Mouse (Mus musculus) embryonic facial prominence, embryonic 15.5 days (tissue): ENCODE measurements around the gene 4933430I17Rik. TPM values are rescaled to one million over a fixed set of nuclear protein-coding genes. Genes with fewer than 3 reads are reported as not detected.
"Not testable (repeated sequence)": the region's sequence is repeated elsewhere in the genome, so short reads cannot be mapped to it uniquely, and the experiment has no call there.

Experiments used
- ATAC-seq: fragments of 200-750 bp; cut with Nextera tagmentation; 2 replicates; pipeline ENCODE4 v1.8.0; 2017; ENCODE audit warnings: low read depth, moderate TSS enrichment; ENCODE audit not compliant: insufficient number of reproducible peaks, low FRiP score, low TSS enrichment
- H3K27ac ChIP-seq: fragments of 300-500 bp; sonication (generic); replicated peaks from 2 replicates; pipeline ENCODE4 v1.5.1; 2015; ENCODE audit warnings: mild to moderate bottlenecking, inconsistent platforms
- H3K27me3 ChIP-seq: fragments of 300-500 bp; sonication (generic); 2 replicates; pipeline ENCODE4 v1.6.1; 2015; ENCODE audit warnings: inconsistent platforms
- H3K36me3 ChIP-seq: fragments of 300-500 bp; sonication (generic); 2 replicates; pipeline ENCODE4 v1.6.1; 2015; ENCODE audit warnings: mild to moderate bottlenecking, inconsistent platforms
- H3K4me1 ChIP-seq: fragments of 300-500 bp; sonication (generic); 2 replicates; pipeline ENCODE4 v1.6.1; 2015; ENCODE audit warnings: inconsistent platforms
- H3K4me2 ChIP-seq: fragments of 300-500 bp; sonication (generic); replicated peaks from 2 replicates; pipeline ENCODE4 v1.6.1; 2015; ENCODE audit warnings: mild to moderate bottlenecking, inconsistent platforms
- H3K4me3 ChIP-seq: fragments of 300-500 bp; sonication (generic); replicated peaks from 2 replicates; pipeline ENCODE4 v1.5.1; 2015; ENCODE audit warnings: mild to moderate bottlenecking, inconsistent platforms
- H3K9ac ChIP-seq: fragments of 300-500 bp; sonication (generic); 2 replicates; pipeline ENCODE4 v1.6.1; 2015; ENCODE audit warnings: inconsistent platforms
- H3K9me3 ChIP-seq: fragments of 300-500 bp; sonication (generic); replicated peaks from 2 replicates; pipeline ENCODE4 v1.6.1; 2016; ENCODE audit warnings: inconsistent platforms
- WGBS: fragments of 180-500 bp; shearing (Covaris S2); methylation state at CpG from one replicate; pipeline ENCODE4 v1.1.7; 2015; 5-methylcytosine and 5-hydroxymethylcytosine counted together
- polyA plus RNA-seq: library from polyadenylated mRNA; unstranded; fragments of >200 nt; fragmentation: Nextera tagmentation; extraction: Ambion mirVana; gene quantifications from 2 replicates; pipeline ENCODE4 v1.2.1, GENCODE M21; 2015

Gene 4933430I17Rik
- 0.47 and 0.49 TPM in 2 replicates for polyA plus RNA-seq

GRCm38 (mm10) chr4:62524651-62525488, at the start of gene 4933430I17Rik, which contains the start of gene Pole3:
Gene 4933430I17Rik (plus strand): TSS chr4:62525369.
Gene Pole3 (minus strand): TSS chr4:62525068.
- Histone ChIP-seq H3K9me3 (no peaks in the 10 kb centered on the region), H3K4me2 (peak within 1 kb of the TSS; percentile 82), H3K27me3 (no peaks in the 10 kb centered on the region), H3K36me3 (0 out of 2 replicates have a peak, but pooled peaks cover 12% of the 10 kb centered on the region), H3K4me3 (peak within 1 kb of the TSS; percentile 90), H3K27ac (peak within 1 kb of the TSS; percentile 98), H3K4me1 (peaks cover 19% of the 10 kb centered on the region), H3K9ac (peak within 1 kb of the TSS; percentile 78)
- WGBS: under 1% methylated on average over 59 of the region's 59 CpGs
- ATAC-seq: peak; percentile 98

- H3K4me3 ChIP-seq: no peak overlapping the region
- peaks cover 11% of the 10 kb centered on the region; the same call in 1 of the 2 replicates for H3K4me1 ChIP-seq
- 84% methylated on average over 6 of the region's 6 CpGs for WGBS
- no peaks in the 10 kb centered on the region for H3K9me3 ChIP-seq
- no peaks in the 10 kb centered on the region for H3K27me3 ChIP-seq
- no peak overlapping the region for H3K4me2 ChIP-seq
- no peak for ATAC-seq
- H3K27ac ChIP-seq: no peak overlapping the region
- no peak overlapping the region for H3K9ac ChIP-seq
- H3K36me3 ChIP-seq: no peaks in the 10 kb centered on the region
These were observed 49.4 kb upstream of the 4933430I17Rik start for GRCm38 (mm10) chr4:62475793-62476192.

GRCm38 (mm10) chr4:62477542-62478244, 47.5 kb upstream of the 4933430I17Rik start:
- H3K36me3 ChIP-seq: no peaks in the 10 kb centered on the region
- no peak for ATAC-seq
- no peaks in the 10 kb centered on the region for H3K27me3 ChIP-seq
- H3K9ac ChIP-seq: no peak overlapping the region
- H3K9me3 ChIP-seq: no peaks in the 10 kb centered on the region
- peaks cover 11% of the 10 kb centered on the region; the same call in 1 of the 2 replicates for H3K4me1 ChIP-seq
- WGBS: 56% methylated on average over 6 of the region's 6 CpGs
- no peak overlapping the region for H3K4me3 ChIP-seq
- H3K4me2 ChIP-seq: no peak overlapping the region
- H3K27ac ChIP-seq: no peak overlapping the region

- not testable (repeated sequence) for H3K36me3 ChIP-seq, H3K27ac ChIP-seq, H3K27me3 ChIP-seq, H3K9ac ChIP-seq, ATAC-seq, H3K9me3 ChIP-seq
- H3K4me3 ChIP-seq: peak overlapping the region; percentile 46
- 12% methylated on average over 11 of the region's 11 CpGs for WGBS
- H3K4me1 ChIP-seq: peaks cover 11% of the 10 kb centered on the region; the same call in 1 of the 2 replicates
- H3K4me2 ChIP-seq: peak overlapping the region; percentile 82
These were observed 45.6 kb upstream of the 4933430I17Rik start for GRCm38 (mm10) chr4:62479593-62479936.

- 0 out of 2 replicates have a peak within 1 kb of the TSS, but pooled peaks have one; percentile 9 for H3K9ac ChIP-seq
- no peaks in the 10 kb centered on the region for H3K9me3 ChIP-seq
- ATAC-seq: peak; percentile 73
- peak within 1 kb of the TSS; percentile 46 for H3K4me3 ChIP-seq
- H3K27ac ChIP-seq: 0 out of 2 replicates have a peak within 1 kb of the TSS, but pooled peaks have one; percentile 41
- H3K4me1 ChIP-seq: peaks cover 11% of the 10 kb centered on the region; the same call in 1 of the 2 replicates
- H3K4me2 ChIP-seq: peak within 1 kb of the TSS; percentile 82
- 2% methylated on average over 71 of the region's 71 CpGs for WGBS
- H3K27me3 ChIP-seq: no peaks in the 10 kb centered on the region
- H3K36me3 ChIP-seq: no peaks in the 10 kb centered on the region
These were observed 45.0 kb upstream of the 4933430I17Rik start, which contains the start of gene Bspry for GRCm38 (mm10) chr4:62479937-62480708. Gene Bspry (plus strand): TSS chr4:62480053.

- Histone ChIP-seq H3K27me3 (no peaks in the 10 kb centered on the region), H3K9me3 (no peaks in the 10 kb centered on the region), H3K36me3 (no peaks in the 10 kb centered on the region), H3K4me3 (peak overlapping the region; percentile 46), H3K4me2 (peak overlapping the region; percentile 21; the same call in 1 of the 2 replicates), H3K9ac (no peak overlapping the region), H3K4me1 (peaks cover 11% of the 10 kb centered on the region; the same call in 1 of the 2 replicates), H3K27ac (no peak overlapping the region)
- no peak for ATAC-seq
- 32% methylated on average over 10 of the region's 10 CpGs for WGBS
These were observed 44.2 kb upstream of the 4933430I17Rik start for GRCm38 (mm10) chr4:62480709-62481605.

- H3K4me1 ChIP-seq: peaks cover 3% of the 10 kb centered on the region; the same call in 1 of the 2 replicates
- 75% methylated on average over 3 of the region's 3 CpGs for WGBS
- no peak overlapping the region for H3K27ac ChIP-seq
- ATAC-seq: no peak
- no peak overlapping the region for H3K4me2 ChIP-seq
- no peaks in the 10 kb centered on the region for H3K36me3 ChIP-seq
- no peak overlapping the region for H3K9ac ChIP-seq
- H3K9me3 ChIP-seq: no peaks in the 10 kb centered on the region
- no peaks in the 10 kb centered on the region for H3K27me3 ChIP-seq
- no peak overlapping the region for H3K4me3 ChIP-seq
These were observed 40.2 kb upstream of the 4933430I17Rik start for GRCm38 (mm10) chr4:62484928-62485327.

- Histone ChIP-seq H3K9ac (no peak overlapping the region), H3K27ac (no peak overlapping the region), H3K9me3 (no peaks in the 10 kb centered on the region), H3K4me1 (no peaks in the 10 kb centered on the region), H3K4me2 (no peak overlapping the region), H3K36me3 (no peaks in the 10 kb centered on the region), H3K27me3 (no peaks in the 10 kb centered on the region), H3K4me3 (no peak overlapping the region)
- no peak for ATAC-seq
- WGBS: 79% methylated on average over 8 of the region's 8 CpGs
These were observed 39.6 kb upstream of the 4933430I17Rik start for GRCm38 (mm10) chr4:62485450-62486161.

GRCm38 (mm10) chr4:62486162-62486696, 38.9 kb upstream of the 4933430I17Rik start:
- ATAC-seq: no peak
- 85% methylated on average over 15 of the region's 15 CpGs for WGBS

More at GRCm38 (mm10) chr4:62486162-62486696, 38.9 kb upstream of the 4933430I17Rik start:
- Histone ChIP-seq H3K4me3 (no peak overlapping the region), H3K27ac (no peak overlapping the region), H3K4me2 (no peak overlapping the region), H3K9ac (no peak overlapping the region), H3K27me3 (no peaks in the 10 kb centered on the region), H3K9me3 (no peaks in the 10 kb centered on the region), H3K4me1 (no peaks in the 10 kb centered on the region), H3K36me3 (no peaks in the 10 kb centered on the region)
